8 mouse cellular contexts compared by ENCODE assay signal in genomic region chr15:79879319-79879718, GRCm38 (mm10). TPM values are rescaled to one million over a fixed set of nuclear protein-coding genes. Genes with fewer than 3 reads are reported as not detected.
DNase-seq lines count a peak whose midpoint lies in the region; ATAC-seq and TF ChIP-seq lines count a peak whose summit lies in the region.

No protein-coding gene starts in this region.

- H3K4me3 ChIP-seq in E14TG2a.4 (replicated peaks; ENCODE audit: low read length) = peak overlapping the region; percentile 70
- H3K4me3 ChIP-seq in forebrain, embryonic 15.5 days = no peak overlapping the region

- H3K4me1 ChIP-seq in E14TG2a.4 (replicated peaks; ENCODE audit: low read depth, low read length) = peaks cover 72% of the 10 kb centered on the region
- peaks cover 23% of the 10 kb centered on the region for H3K4me1 ChIP-seq in forebrain, embryonic 15.5 days

- 32% methylated on average over 13 of the region's 13 CpGs for WGBS in forebrain, embryonic 15.5 days

- H3K27ac ChIP-seq in forebrain, embryonic 15.5 days (replicated peaks) = peak overlapping the region; percentile 62

- intact Hi-C loops in heart, postnatal 10 days (cut with DNase I) = no loop called here

- ATAC-seq in forebrain, embryonic 15.5 days (replicated peaks) = no peak; the same call in 1 of the 2 replicates

- no peak for TF ChIP-seq CTCF in E14TG2a.4 (conservative IDR thresholded peaks at IDR 0.05; ENCODE audit: low read length)

- peak; percentile 93 for DNase-seq in adrenal gland, adult 2 months
- peak; percentile 96 to 97 for DNase-seq in heart, postnatal 10 days
- DNase-seq in layer of hippocampus, adult 8-10 months (ENCODE audit: low spot score in 2 of 2) = peak; percentile 68 to 75
- peak; percentile 97 for DNase-seq in lung, postnatal 36 days
- peak; percentile 87 for DNase-seq in testis, postnatal 14 days (ENCODE audit: low spot score)
- DNase-seq in B cell, adult 2 months = no peak

- H3K4me2 ChIP-seq in forebrain, embryonic 15.5 days (replicated peaks) = peak overlapping the region; percentile 13

- no peaks in the 10 kb centered on the region for H3K27me3 ChIP-seq in E14TG2a.4 (ENCODE audit: insufficient read depth, low read length)
- H3K27me3 ChIP-seq in forebrain, embryonic 15.5 days = no peaks in the 10 kb centered on the region

- no peaks in the 10 kb centered on the region for H3K36me3 ChIP-seq in E14TG2a.4 (ENCODE audit: insufficient read depth, low read length)
- H3K36me3 ChIP-seq in forebrain, embryonic 15.5 days = no peaks in the 10 kb centered on the region

- H3K9ac ChIP-seq in forebrain, embryonic 15.5 days (replicated peaks) = no peak overlapping the region

- no peaks in the 10 kb centered on the region for H3K9me3 ChIP-seq in E14TG2a.4 (ENCODE audit: low read length)
- H3K9me3 ChIP-seq in forebrain, embryonic 15.5 days = no peaks in the 10 kb centered on the region

RNA-seq across cellular contexts. Expression of gene Apobec3, which starts 12.1 kb away (rescaled TPM):
- total RNA-seq in adrenal gland, adult 2 months (2021) = 10 to 100 TPM; 13.1 to 16.5 TPM
- 5.2 and 6.7 TPM in 2 replicates for polyA plus RNA-seq in adrenal gland, adult 2 months (2012; rRNA removed)
- polyA plus RNA-seq in forebrain, embryonic 15.5 days (2015; fragmentation: Nextera tagmentation; extraction: Ambion mirVana) = 6.6 TPM in 2 replicates
- total RNA-seq in heart, postnatal 10 days (2021) = 10 to 100 TPM; 11.2 to 11.7 TPM
- total RNA-seq in layer of hippocampus, adult 8-10 months (2022) = 10 to 100 TPM in 2 of 4 experiments, 1 to 10 TPM in 2; 5.3 to 11.9 (median 8.3) TPM

RNA-seq across cellular contexts. Expression of gene Cbx6, which starts 44.8 kb away (rescaled TPM):
- total RNA-seq in adrenal gland, adult 2 months (2021) = 10 to 100 TPM; 46.2 to 67.3 TPM
- polyA plus RNA-seq in adrenal gland, adult 2 months (2012; rRNA removed) = 105 and 106 TPM in 2 replicates
- 50.1 and 52.7 TPM in 2 replicates for polyA plus RNA-seq in forebrain, embryonic 15.5 days (2015; fragmentation: Nextera tagmentation; extraction: Ambion mirVana)
- 10 to 100 TPM; 40.7 to 48.7 TPM for total RNA-seq in heart, postnatal 10 days (2021)
- total RNA-seq in layer of hippocampus, adult 8-10 months (2022) = 100 to 1,000 TPM; 261 to 307 (median 292) TPM

RNA-seq across cellular contexts. Expression of gene Npcd, which starts 45.3 kb away (rescaled TPM):
- 1 to 10 TPM; 1.2 to 2.0 TPM for total RNA-seq in adrenal gland, adult 2 months (2021)
- 13.4 and 14.6 TPM in 2 replicates for polyA plus RNA-seq in adrenal gland, adult 2 months (2012; rRNA removed)
- 0.46 TPM in 1 of 2 replicates, not detected in the other for polyA plus RNA-seq in forebrain, embryonic 15.5 days (2015; fragmentation: Nextera tagmentation; extraction: Ambion mirVana)
- total RNA-seq in heart, postnatal 10 days (2021) = 1 to 10 TPM in 1 of 2 experiments, under 1 TPM in 1; 0.74 to 1.8 TPM
- total RNA-seq in layer of hippocampus, adult 8-10 months (2022) = 10 to 100 TPM in 2 of 4 experiments, 1 to 10 TPM in 2; 2.8 to 19.9 (median 12.1) TPM

Comparison
In these comparisons a context has a peak if more than half of its experiments do, and no peak if none do; other contexts are left out.
1. DNase-seq: peak in adrenal gland, adult 2 months (single experiment), heart, postnatal 10 days (2 of 2), layer of hippocampus, adult 8-10 months (2 of 2), lung, postnatal 36 days (single experiment) and testis, postnatal 14 days (single experiment); none in B cell, adult 2 months (0 of 2).